Mouse (Mus musculus) heart, adult 2 months (tissue): ENCODE data around the gene Znrf3. TPM values are rescaled to one million over a fixed set of nuclear protein-coding genes. Genes with fewer than 3 reads are reported as not detected.
A peak's percentile ranks its signal among the peaks of the same experiment; 100 is the strongest.

Source experiments
- DNase-seq, 2 experiments: peaks; one replicate each; pipeline ENCODE4 v3.0.0; 2021
- H3K27ac ChIP-seq: fragments of 200-600 bp; 2 replicates; pipeline ENCODE4 v1.8.1; 2022
- H3K27me3 ChIP-seq: fragments of 200-500 bp; 2 replicates; pipeline ENCODE4 v1.6.1; 2012; ENCODE audit warnings: mild to moderate bottlenecking, low read length, inconsistent platforms, mixed read lengths; ENCODE audit not compliant: control insufficient read depth, insufficient read depth
- H3K36me3 ChIP-seq: fragments of 200-500 bp; 2 replicates; pipeline ENCODE4 v1.6.1; 2012; ENCODE audit warnings: low read length, inconsistent platforms; ENCODE audit not compliant: control insufficient read depth, insufficient read depth
- H3K4me1 ChIP-seq: fragments of 200-500 bp; 2 replicates; pipeline ENCODE4 v1.6.1; 2011; ENCODE audit warnings: low read length; ENCODE audit not compliant: control insufficient read depth, insufficient read depth
- H3K4me3 ChIP-seq: fragments of 200-600 bp; 2 replicates; pipeline ENCODE4 v1.8.1; 2022
- H3K79me2 ChIP-seq: fragments of 200-500 bp; replicated peaks from 2 replicates; pipeline ENCODE4 v1.6.1; 2012; ENCODE audit warnings: mild to moderate bottlenecking, inconsistent platforms, low read length, moderate library complexity, mixed read lengths; ENCODE audit not compliant: control insufficient read depth, insufficient read depth
- H3K9ac ChIP-seq: fragments of 200-500 bp; 2 replicates; pipeline ENCODE4 v1.6.1; 2012; ENCODE audit warnings: low read depth, mild to moderate bottlenecking, control low read depth, inconsistent platforms, low read length, mixed read lengths
- CTCF ChIP-seq: fragments of 200-600 bp; IDR thresholded peaks from 2 replicates; pipeline ENCODE4 v1.8.1; 2022; ENCODE audit warnings: antibody characterized with exemption, mild to moderate bottlenecking, moderate library complexity
- EP300 ChIP-seq: fragments of 200-500 bp; IDR thresholded peaks from 2 replicates; pipeline ENCODE4 v1.6.1; 2011; ENCODE audit warnings: low read depth, low read length, control low read depth; ENCODE audit not compliant: insufficient read depth
- POLR2A ChIP-seq: fragments of 200-500 bp; IDR thresholded peaks from 2 replicates; pipeline ENCODE4 v1.6.1; 2011; ENCODE audit warnings: mild to moderate bottlenecking, low read depth, low read length, control low read depth; ENCODE audit not compliant: insufficient read depth
- WGBS: fragments of 180-500 bp; shearing (Covaris S2); methylation state at CpG from one replicate; pipeline ENCODE4 v1.1.7; 2018; 5-methylcytosine and 5-hydroxymethylcytosine counted together
- intact Hi-C: fragments of 180-260 bp; cut with DNase I; formaldehyde crosslinking; loops from one replicate; pipeline ENCODE4 v1.15.1; 2025
- polyA plus RNA-seq: library from polyadenylated mRNA; depleted of rRNA; stranded (reverse); fragments of >200 nt; gene quantifications from 2 replicates; pipeline ENCODE4 v1.2.3, GENCODE M21; 2012
- total RNA-seq, 2 experiments: library from RNA; stranded (reverse); gene quantifications; 2 replicates each; pipeline ENCODE4 v1.2.3; 2021

Znrf3 gene
- total and polyA plus RNA-seq, 3 experiments = 2.9 to 7.3 (median 7.3) TPM

GRCm38 (mm10) chr11:5426317-5426716, 18.3 kb downstream of the Znrf3 start:
- Histone ChIP-seq H3K36me3 (peaks cover 7% of the 10 kb centered on the region), H3K4me3 (no peak overlapping the region), H3K4me1 (peaks cover 15% of the 10 kb centered on the region), H3K27ac (no peak overlapping the region), H3K79me2 (peaks cover 1% of the 10 kb centered on the region), H3K27me3 (no peaks in the 10 kb centered on the region), H3K9ac (no peak overlapping the region)
- TF ChIP-seq EP300 = no peak
- no peak for TF ChIP-seq CTCF
- TF ChIP-seq POLR2A = no peak
- intact Hi-C loops = no loop called here
- no peak for DNase-seq
- WGBS = 97% methylated on average over 2 of the region's 2 CpGs

GRCm38 (mm10) chr11:5425106-5425505, 19.5 kb downstream of the Znrf3 start:
- Histone ChIP-seq H3K79me2 (peaks cover 1% of the 10 kb centered on the region), H3K4me3 (no peak overlapping the region), H3K9ac (no peak overlapping the region), H3K36me3 (peaks cover 5% of the 10 kb centered on the region), H3K27ac (peak overlapping the region; percentile 32), H3K4me1 (peaks cover 13% of the 10 kb centered on the region), H3K27me3 (no peaks in the 10 kb centered on the region)
- TF ChIP-seq CTCF = no peak
- no peak for DNase-seq
- intact Hi-C loops = no loop called here
- WGBS = 20% methylated on average over 2 of the region's 2 CpGs

GRCm38 (mm10) chr11:5424185-5424584, 20.5 kb downstream of the Znrf3 start:
- H3K9ac ChIP-seq = no peak overlapping the region
- no peak overlapping the region for H3K4me3 ChIP-seq
- peaks cover 5% of the 10 kb centered on the region for H3K36me3 ChIP-seq
- H3K27me3 ChIP-seq = no peaks in the 10 kb centered on the region
- DNase-seq = no peak
- peaks cover 13% of the 10 kb centered on the region for H3K4me1 ChIP-seq
- H3K79me2 ChIP-seq = peaks cover 1% of the 10 kb centered on the region
- intact Hi-C loops = loop anchor here (5.0 kb wide), 1 partner anchor 42 kb away; no protein-coding TSS in a partner anchor
- WGBS = 68% methylated on average over 4 of the region's 4 CpGs
- TF ChIP-seq CTCF (no peak), POLR2A (no peak)
- H3K27ac ChIP-seq = peak overlapping the region; percentile 32; the same call in 1 of the 2 replicates

GRCm38 (mm10) chr11:5423000-5423399, 21.6 kb downstream of the Znrf3 start:
- Histone ChIP-seq H3K9ac (no peak overlapping the region), H3K79me2 (peaks cover 4% of the 10 kb centered on the region), H3K27me3 (no peaks in the 10 kb centered on the region), H3K27ac (peak overlapping the region; percentile 74; the same call in 1 of the 2 replicates), H3K4me1 (peaks cover 13% of the 10 kb centered on the region), H3K4me3 (no peak overlapping the region), H3K36me3 (peaks cover 5% of the 10 kb centered on the region)
- TF ChIP-seq POLR2A (no peak), EP300 (no peak)
- no peak for DNase-seq
- intact Hi-C loops = loop anchor here (5.0 kb wide), 1 partner anchor 41 kb away; no protein-coding TSS in a partner anchor

GRCm38 (mm10) chr11:5422252-5422636, 22.4 kb downstream of the Znrf3 start:
- intact Hi-C loops = loop anchor here (5.0 kb wide), 1 partner anchor 40 kb away; no protein-coding TSS in a partner anchor
- no peak for DNase-seq
- peaks cover 5% of the 10 kb centered on the region for H3K36me3 ChIP-seq
- H3K27ac ChIP-seq = peak overlapping the region; percentile 74
- H3K4me1 ChIP-seq = peaks cover 13% of the 10 kb centered on the region
- no peaks in the 10 kb centered on the region for H3K27me3 ChIP-seq
- H3K79me2 ChIP-seq = peaks cover 4% of the 10 kb centered on the region
- H3K4me3 ChIP-seq = no peak overlapping the region
- H3K9ac ChIP-seq = no peak overlapping the region
- TF ChIP-seq EP300 (no peak), CTCF (no peak), POLR2A (no peak)
- WGBS = 55% methylated on average over 1 of the region's 1 CpGs

GRCm38 (mm10) chr11:5421506-5422251, 23.0 kb downstream of the Znrf3 start:
- peak overlapping the region; percentile 74 for H3K27ac ChIP-seq
- 18% methylated on average over 4 of the region's 4 CpGs for WGBS
- H3K9ac ChIP-seq = no peak overlapping the region
- DNase-seq = peak; percentile 30 to 59
- TF ChIP-seq CTCF = no peak
- TF ChIP-seq POLR2A = no peak
- TF ChIP-seq EP300 = no peak
- no peaks in the 10 kb centered on the region for H3K27me3 ChIP-seq
- H3K4me1 ChIP-seq = peaks cover 14% of the 10 kb centered on the region
- H3K4me3 ChIP-seq = no peak overlapping the region
- peaks cover 4% of the 10 kb centered on the region for H3K79me2 ChIP-seq
- peaks cover 5% of the 10 kb centered on the region for H3K36me3 ChIP-seq
- intact Hi-C loops = loop anchor here (5.0 kb wide), 1 partner anchor 39 kb away; no protein-coding TSS in a partner anchor
